Mouse (Mus musculus) lung, postnatal 0 days (tissue): Measurements from ENCODE around the gene Olfr702. TPM values are rescaled to one million over a fixed set of nuclear protein-coding genes. Genes with fewer than 3 reads are reported as not detected.

Experiments
- ATAC-seq: fragments of 200-750 bp; cut with Nextera tagmentation; 2 replicates; pipeline ENCODE4 v1.8.0; 2017; ENCODE audit warnings: moderate library complexity
- DNase-seq: peaks from one replicate; pipeline ENCODE4 v3.0.0-alpha.2; 2016; ENCODE audit warnings: low spot score
- H3K27ac ChIP-seq: fragments of 300-500 bp; sonication (generic); 2 replicates; pipeline ENCODE4 v1.5.1; 2014; ENCODE audit warnings: antibody characterized with exemption, mild to moderate bottlenecking, low read length, mixed read lengths
- H3K27me3 ChIP-seq: fragments of 300-500 bp; sonication (generic); replicated peaks from 2 replicates; pipeline ENCODE4 v1.6.1; 2014; ENCODE audit warnings: low read length, mixed read lengths; ENCODE audit not compliant: insufficient read depth
- H3K36me3 ChIP-seq: fragments of 300-500 bp; sonication (generic); 2 replicates; pipeline ENCODE4 v1.6.1; 2014; ENCODE audit warnings: low read length, mixed read lengths; ENCODE audit not compliant: insufficient read depth
- H3K4me1 ChIP-seq: fragments of 300-500 bp; sonication (generic); 2 replicates; pipeline ENCODE4 v1.6.1; 2014; ENCODE audit warnings: antibody characterized with exemption, low read depth, low read length, mixed read lengths; ENCODE audit not compliant: insufficient read depth
- H3K4me2 ChIP-seq: fragments of 300-500 bp; sonication (generic); replicated peaks from 2 replicates; pipeline ENCODE4 v1.6.1; 2014; ENCODE audit warnings: low read depth, mild to moderate bottlenecking, low read length, moderate library complexity, mixed read lengths
- H3K4me3 ChIP-seq: fragments of 300-500 bp; sonication (generic); 2 replicates; pipeline ENCODE4 v1.5.1; 2014; ENCODE audit warnings: low read depth, low read length
- H3K9ac ChIP-seq: fragments of 300-500 bp; sonication (generic); replicated peaks from 2 replicates; pipeline ENCODE4 v1.6.1; 2014; ENCODE audit warnings: low read depth, mild to moderate bottlenecking
- H3K9me3 ChIP-seq: fragments of 300-500 bp; sonication (generic); 2 replicates; pipeline ENCODE4 v1.6.1; 2016; ENCODE audit warnings: low read length, mixed read lengths
- CTCF ChIP-seq: IDR thresholded peaks from 2 replicates; pipeline ENCODE4 v1.5.1; 2016; ENCODE audit warnings: antibody characterized with exemption, mild to moderate bottlenecking
- EP300 ChIP-seq: IDR thresholded peaks from 2 replicates; pipeline ENCODE4 v1.6.1; 2016; ENCODE audit warnings: antibody characterized with exemption, mild to moderate bottlenecking, control low read depth
- WGBS: fragments of 180-500 bp; shearing (Covaris S2); extraction: QIAGEN DNeasy Blood & Tissue Kit; methylation state at CpG from one replicate; pipeline ENCODE4 v1.1.7; 2014; 5-methylcytosine and 5-hydroxymethylcytosine counted together
- polyA plus RNA-seq: library from polyadenylated mRNA; unstranded; fragments of >200 nt; fragmentation: Nextera tagmentation; extraction: Ambion mirVana; gene quantifications from 2 replicates; pipeline ENCODE4 v1.2.1, GENCODE M21; 2015

Gene Olfr702
- polyA plus RNA-seq, 1 experiment from 2014 or later = not detected

GRCm38 (mm10) chr7:106808734-106809133, 25.0 kb downstream of the Olfr702 start, which contains the start of gene Olfr700:
Gene Olfr700 (minus strand): TSS chr7:106808834.
- H3K9ac ChIP-seq = no peak within 1 kb of the TSS
- no peak for TF ChIP-seq EP300
- no peak for TF ChIP-seq CTCF
- H3K4me1 ChIP-seq = no peaks in the 10 kb centered on the region
- H3K9me3 ChIP-seq = no peaks in the 10 kb centered on the region
- 87% methylated on average over 1 of the region's 1 CpGs for WGBS
- ATAC-seq (no peak), DNase-seq (no peak)
- H3K4me3 ChIP-seq = no peak within 1 kb of the TSS
- H3K27ac ChIP-seq = no peak within 1 kb of the TSS
- no peaks in the 10 kb centered on the region for H3K27me3 ChIP-seq
- H3K4me2 ChIP-seq = no peak within 1 kb of the TSS
- H3K36me3 ChIP-seq = no peaks in the 10 kb centered on the region

DNA sequence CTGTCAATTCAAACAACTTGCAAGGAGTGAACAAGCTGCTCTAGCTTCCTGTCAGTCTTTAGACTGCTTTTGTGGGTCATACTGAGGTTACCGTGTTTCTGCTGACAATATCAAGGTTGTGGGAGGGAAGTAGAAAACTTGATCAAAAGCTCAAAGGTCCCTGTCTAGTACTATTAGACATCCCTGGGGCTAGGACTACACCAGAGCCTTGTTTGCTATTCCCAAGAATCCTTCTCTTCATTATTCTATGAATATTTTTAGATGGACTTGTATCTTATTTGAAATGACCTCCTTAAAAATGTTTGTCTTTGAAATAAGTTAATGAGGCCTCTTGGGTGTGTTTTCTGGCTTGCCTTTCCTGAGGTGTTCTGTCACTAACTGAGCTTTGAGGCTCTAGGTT, 40.6 kb downstream of the Olfr702 start, which contains the start of gene Olfr699:
Gene Olfr699 (minus strand): TSS at position 101 of the 400 bp plus-strand sequence.
- H3K4me2 ChIP-seq = no peak within 1 kb of the TSS
- 63% methylated on average over 1 of the region's 1 CpGs for WGBS
- no peaks in the 10 kb centered on the region for H3K9me3 ChIP-seq
- no peak within 1 kb of the TSS for H3K9ac ChIP-seq
- no peak for TF ChIP-seq EP300
- TF ChIP-seq CTCF = no peak
- H3K27me3 ChIP-seq = no peaks in the 10 kb centered on the region
- DNase-seq (no peak), ATAC-seq (no peak)
- H3K27ac ChIP-seq = no peak within 1 kb of the TSS
- H3K36me3 ChIP-seq = no peaks in the 10 kb centered on the region
- H3K4me3 ChIP-seq = no peak within 1 kb of the TSS
- no peaks in the 10 kb centered on the region for H3K4me1 ChIP-seq

DNA sequence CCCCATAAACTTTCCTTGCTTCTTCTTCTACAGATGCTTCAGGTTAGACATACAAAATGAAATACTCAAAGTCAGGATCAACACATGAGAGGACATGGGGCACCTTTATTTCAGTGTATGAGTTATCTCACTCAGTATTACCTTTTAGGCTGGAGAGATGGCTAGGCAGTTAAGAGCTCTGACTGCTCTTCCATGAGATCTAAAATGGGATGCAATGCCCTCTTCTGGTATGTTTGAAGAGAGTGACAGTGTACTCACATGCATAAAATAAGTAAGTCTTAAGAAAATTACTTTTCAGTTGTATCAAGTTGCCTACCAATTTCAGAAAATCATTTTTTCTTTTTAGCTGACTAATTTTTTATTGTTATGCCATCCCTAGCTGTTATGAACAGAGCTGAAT, 45.4 kb downstream of the Olfr702 start:
- H3K27ac ChIP-seq = no peak overlapping the region
- H3K9me3 ChIP-seq = no peaks in the 10 kb centered on the region
- TF ChIP-seq CTCF (no peak), EP300 (no peak)
- no peak overlapping the region for H3K4me3 ChIP-seq
- H3K4me1 ChIP-seq = no peaks in the 10 kb centered on the region
- H3K36me3 ChIP-seq = no peaks in the 10 kb centered on the region
- H3K27me3 ChIP-seq = no peaks in the 10 kb centered on the region
- no peak for ATAC-seq
- no peak for DNase-seq
- H3K9ac ChIP-seq = no peak overlapping the region
- no peak overlapping the region for H3K4me2 ChIP-seq

Other genes starting within 250 kb of the Olfr702 start
- gene Olfr693, start 153.3 kb downstream of the Olfr702 start, polyA plus RNA-seq = not detected in 2 replicates
- gene Olfr694, start 142.1 kb downstream of the Olfr702 start, polyA plus RNA-seq = not detected in 2 replicates
- gene Olfr695, start 117.5 kb downstream of the Olfr702 start, polyA plus RNA-seq = not detected in 2 replicates
- gene Olfr697, start 91.5 kb downstream of the Olfr702 start, polyA plus RNA-seq = not detected in 2 replicates
- gene Olfr698, start 78.5 kb downstream of the Olfr702 start, polyA plus RNA-seq = not detected in 2 replicates
- gene Olfr699, start 40.7 kb downstream of the Olfr702 start, polyA plus RNA-seq = not detected in 2 replicates
- not detected in 2 replicates for gene Olfr700, start 25.1 kb downstream of the Olfr702 start, polyA plus RNA-seq
- not detected in 2 replicates for gene Olfr701, start 19.8 kb downstream of the Olfr702 start, polyA plus RNA-seq
- not detected in 2 replicates for gene Olfr703, start 9.5 kb upstream of the Olfr702 start, polyA plus RNA-seq
- not detected in 2 replicates for gene Olfr704, start 29.3 kb upstream of the Olfr702 start, polyA plus RNA-seq
- not detected in 2 replicates for gene Olfr705, start 43.0 kb upstream of the Olfr702 start, polyA plus RNA-seq
- gene Olfr706, start 54.3 kb upstream of the Olfr702 start, polyA plus RNA-seq = not detected in 2 replicates
- not detected in 2 replicates for gene Olfr707, start 67.3 kb upstream of the Olfr702 start, polyA plus RNA-seq
- not detected in 2 replicates for gene Olfr1532-ps1, start 74.1 kb upstream of the Olfr702 start, polyA plus RNA-seq
- not detected in 2 replicates for gene Olfr709-ps1, start 98.3 kb upstream of the Olfr702 start, polyA plus RNA-seq
- gene Olfr710, start 114.4 kb upstream of the Olfr702 start, polyA plus RNA-seq = not detected in 2 replicates
- gene Olfr6, start 130.0 kb upstream of the Olfr702 start, polyA plus RNA-seq = not detected in 2 replicates
- not detected in 2 replicates for gene Olfr711, start 141.6 kb upstream of the Olfr702 start, polyA plus RNA-seq
- gene Olfr2, start 172.2 kb upstream of the Olfr702 start, polyA plus RNA-seq = not detected in 2 replicates
- not detected in 2 replicates for gene Olfr713, start 197.3 kb upstream of the Olfr702 start, polyA plus RNA-seq
- gene Olfr714, start 237.1 kb upstream of the Olfr702 start, polyA plus RNA-seq = not detected in 2 replicates